30 mouse cellular contexts compared by ENCODE assay signal in the genomic region with DNA sequence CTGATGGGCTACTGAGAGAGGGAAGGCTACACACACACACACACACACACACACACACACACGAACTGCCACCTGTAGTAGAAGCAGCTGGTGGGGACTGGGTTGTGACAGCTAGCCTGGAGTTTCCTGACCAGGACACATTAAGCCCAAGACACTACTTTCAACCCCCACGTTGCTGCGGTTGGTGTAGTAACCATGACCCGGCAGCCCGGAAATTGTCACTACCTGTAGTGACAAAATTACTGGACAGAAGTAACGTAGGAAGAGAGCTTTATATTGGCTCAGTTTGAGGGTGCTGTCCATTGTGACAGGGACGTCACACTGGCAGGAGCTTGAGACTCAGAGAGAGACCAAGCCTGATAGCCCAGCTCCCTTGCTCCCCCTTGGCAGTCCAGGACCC. TPM values are rescaled to one million over a fixed set of nuclear protein-coding genes. Genes with fewer than 3 reads are reported as not detected.
"Had no signal": no experiment of that assay in that cellular context is flagged by ENCODE, and none has a peak within 500 bp of the region (broad histone marks: within the 10 kb centered on the region; RNA-seq: fewer than 3 reads in every experiment).

No protein-coding gene starts in this region.

- H3K9me3 ChIP-seq: heart, embryonic 10.5 days; heart, embryonic 12.5 days; hindbrain, embryonic 10.5 days; hindbrain, embryonic 12.5 days; intestine, embryonic 15.5 days; limb, embryonic 13.5 days; limb, embryonic 15.5 days had no signal

- H3K4me2 ChIP-seq: heart, embryonic 12.5 days; hindbrain, embryonic 12.5 days; hindbrain, embryonic 14.5 days; intestine, embryonic 15.5 days; limb, embryonic 13.5 days; limb, embryonic 15.5 days had no signal

- H3K36me3 ChIP-seq: heart, embryonic 10.5 days; heart, embryonic 12.5 days; hindbrain, embryonic 10.5 days; hindbrain, embryonic 12.5 days; intestine, embryonic 15.5 days; limb, embryonic 13.5 days; limb, embryonic 15.5 days had no signal

- H3K27ac ChIP-seq: gastrocnemius, adult 2 months; heart, embryonic 10.5 days; hindbrain, embryonic 10.5 days; hindbrain, embryonic 14.5 days; intestine, embryonic 15.5 days; layer of hippocampus, adult 2 months; limb, embryonic 13.5 days; limb, embryonic 15.5 days had no signal

- H3K9ac ChIP-seq: heart, embryonic 12.5 days; hindbrain, embryonic 12.5 days; hindbrain, embryonic 14.5 days; intestine, embryonic 15.5 days; limb, embryonic 13.5 days; limb, embryonic 15.5 days had no signal

- H3K27me3 ChIP-seq: hindbrain, embryonic 12.5 days; intestine, embryonic 15.5 days; limb, embryonic 15.5 days had no signal

- DNase-seq: gastrocnemius, adult 2 months; gastrocnemius, postnatal 10 days; gastrocnemius, postnatal 25 days; heart, adult 18-20 months; heart, postnatal 10 days; heart, postnatal 4 days; kidney, adult 18-20 months; kidney, adult 8-10 months; kidney, postnatal 10 days; kidney, postnatal 4 days; layer of hippocampus, postnatal 36 days; left cerebral cortex, postnatal 4 days had no signal

- ATAC-seq: hindbrain, embryonic 16.5 days; inflammation-experienced regulatory T-cells, adult 6 months; intestine, embryonic 15.5 days had no signal

- H3K4me3 ChIP-seq: gastrocnemius, adult 2 months; heart, embryonic 10.5 days; heart, embryonic 12.5 days; hindbrain, embryonic 10.5 days; hindbrain, embryonic 12.5 days; intestine, embryonic 15.5 days; layer of hippocampus, adult 2 months; limb, embryonic 13.5 days; limb, embryonic 15.5 days had no signal

RNA-seq across cellular contexts. Expression of a gene that starts 14.1 kb away (rescaled TPM):
- total RNA-seq: gastrocnemius, adult 2 months; gastrocnemius, postnatal 10 days; gastrocnemius, postnatal 25 days; gastrocnemius, postnatal 4 days; heart, adult 18-20 months; heart, postnatal 10 days; heart, postnatal 25 days; liver, adult 2 months had no signal
- polyA plus RNA-seq: heart, embryonic 10.5 days; heart, embryonic 14.5 days; hindbrain, embryonic 10.5 days; hindbrain, embryonic 12.5 days; hindbrain, embryonic 14.5 days; hindbrain, embryonic 16.5 days; inflammation-experienced regulatory T-cells, adult 6 months; kidney, embryonic 14.5 days; kidney, embryonic 16.5 days; limb, embryonic 11.5 days; liver, adult 2 months had no signal

RNA-seq across cellular contexts. Expression of a gene that starts 42.8 kb away (rescaled TPM):
- total RNA-seq: gastrocnemius, postnatal 25 days had no signal
